Comparison of ENCODE assay signal across 27 mouse cellular contexts in genomic region chr7:35199755-35200154, GRCm38 (mm10). TPM values are rescaled to one million over a fixed set of nuclear protein-coding genes. Genes with fewer than 3 reads are reported as not detected.
A peak's percentile ranks its signal among the peaks of the same experiment; 100 is the strongest.
DNase-seq lines count a peak whose midpoint lies in the region; ATAC-seq lines count a peak whose summit lies in the region.
"Had no signal": no experiment of that assay in that cellular context is flagged by ENCODE, and none has a peak within 500 bp of the region (broad histone marks: within the 10 kb centered on the region; RNA-seq: fewer than 3 reads in every experiment).

No protein-coding gene starts in this region.

- DNase-seq in adipocyte (ENCODE audit: low spot score): peak; percentile 17
- DNase-seq in lung, postnatal 14 days: peak; percentile 39
- no peak for DNase-seq in cerebellum, postnatal 10 days
- no peak for DNase-seq in frontal cortex, postnatal 25 days (ENCODE audit: low spot score in 2 of 2)
- DNase-seq in left cerebral cortex, postnatal 14 days (ENCODE audit: low spot score in 2 of 2): no peak
- DNase-seq: B cell, adult 2 months; cerebellum, adult 11 months; cerebellum, adult 2 months; cerebellum, adult 9-11 months; cerebellum, postnatal 36 days; embryo, embryonic 11 days; gastrocnemius, postnatal 10 days; gastrocnemius, postnatal 36 days had no signal

- peak; percentile 76 for ATAC-seq in lung, embryonic 16.5 days (ENCODE audit: low read depth)
- ATAC-seq: forebrain, embryonic 15.5 days; Patski had no signal

- no peaks in the 10 kb centered on the region for H3K9me3 ChIP-seq in lung, embryonic 16.5 days (ENCODE audit: control insufficient read depth, low read length)
- H3K9me3 ChIP-seq: embryonic facial prominence, embryonic 10.5 days; embryonic facial prominence, embryonic 13.5 days; forebrain, embryonic 12.5 days; forebrain, embryonic 15.5 days; hindbrain, embryonic 12.5 days; hindbrain, embryonic 15.5 days had no signal

- H3K4me1 ChIP-seq in lung, embryonic 16.5 days (replicated peaks; ENCODE audit: control insufficient read depth, insufficient read depth, low read length): peaks cover 3% of the 10 kb centered on the region; the same call in 1 of the 2 replicates
- H3K4me1 ChIP-seq: forebrain, embryonic 12.5 days; forebrain, embryonic 15.5 days; hindbrain, embryonic 12.5 days; hindbrain, embryonic 15.5 days had no signal

- no peaks in the 10 kb centered on the region for H3K27me3 ChIP-seq in lung, embryonic 16.5 days (ENCODE audit: control insufficient read depth, insufficient read depth, low read depth, low read length)
- H3K27me3 ChIP-seq: embryonic facial prominence, embryonic 13.5 days; forebrain, embryonic 12.5 days; forebrain, embryonic 15.5 days; hindbrain, embryonic 12.5 days; hindbrain, embryonic 15.5 days had no signal

- no peak overlapping the region for H3K9ac ChIP-seq in lung, embryonic 16.5 days (ENCODE audit: low read length)
- H3K9ac ChIP-seq: embryonic facial prominence, embryonic 13.5 days; forebrain, embryonic 12.5 days; forebrain, embryonic 15.5 days; hindbrain, embryonic 12.5 days; hindbrain, embryonic 15.5 days had no signal

- no peak overlapping the region for H3K27ac ChIP-seq in lung, embryonic 16.5 days (ENCODE audit: low read length)
- H3K27ac ChIP-seq: embryonic facial prominence, embryonic 10.5 days; embryonic facial prominence, embryonic 13.5 days; forebrain, embryonic 12.5 days; forebrain, embryonic 15.5 days; hindbrain, embryonic 12.5 days; hindbrain, embryonic 15.5 days had no signal

- no peak overlapping the region for H3K4me2 ChIP-seq in lung, embryonic 16.5 days (ENCODE audit: low read depth, low read length)
- H3K4me2 ChIP-seq: embryonic facial prominence, embryonic 13.5 days; forebrain, embryonic 12.5 days; forebrain, embryonic 15.5 days; heart, embryonic 11.5 days; hindbrain, embryonic 12.5 days; hindbrain, embryonic 15.5 days had no signal

- no peak overlapping the region for H3K4me3 ChIP-seq in lung, embryonic 16.5 days (ENCODE audit: low read length)
- H3K4me3 ChIP-seq: embryonic facial prominence, embryonic 10.5 days; embryonic facial prominence, embryonic 13.5 days; erythroblast, embryonic 14.5 days; forebrain, embryonic 12.5 days; forebrain, embryonic 15.5 days; hindbrain, embryonic 12.5 days; hindbrain, embryonic 15.5 days had no signal

- peaks cover 15% of the 10 kb centered on the region for H3K36me3 ChIP-seq in lung, embryonic 16.5 days (ENCODE audit: control insufficient read depth, insufficient read depth, low read length)
- H3K36me3 ChIP-seq: G1E had no signal

- intact Hi-C loops in left cerebral cortex, postnatal 14 days (cut with DNase I): no loop called here

RNA-seq across cellular contexts. Expression of gene Slc7a10, which starts 13.6 kb away (rescaled TPM):
- polyA plus RNA-seq in lung, embryonic 16.5 days (2015; fragmentation: Nextera tagmentation; extraction: Ambion mirVana): 5.3 and 6.2 TPM in 2 replicates
- 10 to 100 TPM; 45.4 to 48.0 TPM for total RNA-seq in left cerebral cortex, postnatal 14 days (2021)
- total RNA-seq: CH12.LX; granulocyte monocyte progenitor cell, adult 5-6 weeks; hematopoietic stem cell, adult 5-6 weeks had no signal
- polyA plus RNA-seq: erythroblast, embryonic 14.5 days; G1E; Patski had no signal

RNA-seq across cellular contexts. Expression of gene Lrp3, which starts 15.5 kb away (rescaled TPM):
- 5.9 and 6.7 TPM in 2 replicates for polyA plus RNA-seq in lung, embryonic 16.5 days (2015; fragmentation: Nextera tagmentation; extraction: Ambion mirVana)
- total RNA-seq in left cerebral cortex, postnatal 14 days (2021): 10 to 100 TPM; 83.8 to 84.6 TPM
- total RNA-seq: CH12.LX; granulocyte monocyte progenitor cell, adult 5-6 weeks; hematopoietic stem cell, adult 5-6 weeks had no signal
- polyA plus RNA-seq: G1E had no signal

Comparison
In these comparisons a context has a peak if more than half of its experiments do, and no peak if none do; other contexts are left out.
1. DNase-seq: peak in adipocyte (single experiment) and lung, postnatal 14 days (single experiment); none in cerebellum, postnatal 10 days (0 of 2), frontal cortex, postnatal 25 days (0 of 2) and left cerebral cortex, postnatal 14 days (0 of 2).